Mouse (Mus musculus) heart, adult 2 months (tissue): ENCODE measurements around the gene Acaca.

Experiments used
- CTCF ChIP-seq: fragments of 200-600 bp; IDR thresholded peaks from 2 replicates; pipeline ENCODE4 v1.8.1; 2022; ENCODE audit warnings: antibody characterized with exemption, mild to moderate bottlenecking, moderate library complexity
- EP300 ChIP-seq: fragments of 200-500 bp; IDR thresholded peaks from 2 replicates; pipeline ENCODE4 v1.6.1; 2011; ENCODE audit warnings: low read depth, low read length, control low read depth; ENCODE audit not compliant: insufficient read depth
- POLR2A ChIP-seq: fragments of 200-500 bp; IDR thresholded peaks from 2 replicates; pipeline ENCODE4 v1.6.1; 2011; ENCODE audit warnings: mild to moderate bottlenecking, low read depth, low read length, control low read depth; ENCODE audit not compliant: insufficient read depth

GRCm38 (mm10) chr11:84361551-84361950 lies 232.1 kb downstream of the Acaca start:
- TF ChIP-seq CTCF (no peak), EP300 (no peak), POLR2A (no peak)
